9 mouse cellular contexts compared by ENCODE assay signal in genomic region chr13:58057953-58058870, GRCm38 (mm10). TPM values are rescaled to one million over a fixed set of nuclear protein-coding genes. Genes with fewer than 3 reads are reported as not detected.
A peak's percentile ranks its signal among the peaks of the same experiment; 100 is the strongest.
DNase-seq lines count a peak whose midpoint lies in the region; TF ChIP-seq lines count a peak whose summit lies in the region.
"Had no signal": no experiment of that assay in that cellular context is flagged by ENCODE, and none has a peak within 500 bp of the region (broad histone marks: within the 10 kb centered on the region; RNA-seq: fewer than 3 reads in every experiment).

No protein-coding gene starts in this region.

- peaks cover 9% of the 10 kb centered on the region for H3K4me1 ChIP-seq in kidney, adult 2 months (ENCODE audit: control insufficient read depth, insufficient read depth, low read length)
- H3K4me1 ChIP-seq in thymus, adult 2 months (replicated peaks; ENCODE audit: control insufficient read depth, insufficient read depth, low read length): peaks cover 6% of the 10 kb centered on the region

- DNase-seq in left cerebral cortex, postnatal 14 days (ENCODE audit: low spot score in 2 of 2): peak; percentile 29 to 57
- DNase-seq in left cerebral cortex, postnatal 36 days (ENCODE audit: low spot score in 2 of 2): no peak
- peak; percentile 38 to 63 for DNase-seq in heart, adult 9 months (ENCODE audit: low spot score in 2 of 2)
- peak; percentile 82 for DNase-seq in kidney, adult 2 months
- DNase-seq in lung, adult 18-20 months: peak; percentile 32 to 41
- DNase-seq in thymus, adult 2 months: peak; percentile 37
- DNase-seq in layer of hippocampus, adult 8-10 months (ENCODE audit: low spot score in 2 of 2): no peak
- DNase-seq in testis, postnatal 14 days (ENCODE audit: low spot score): no peak

- TF ChIP-seq POLR2A in kidney, adult 2 months (IDR thresholded peaks at IDR 0.05; ENCODE audit: low read depth, low read length): no peak
- TF ChIP-seq POLR2A in thymus, adult 2 months (IDR thresholded peaks at IDR 0.05; ENCODE audit: control insufficient read depth, extremely low read depth, insufficient read depth, low read length, poor library complexity): no peak

- peak overlapping the region; percentile 63 for H3K27ac ChIP-seq in kidney, adult 2 months (ENCODE audit: insufficient read depth, low read depth, low read length)
- no peak overlapping the region for H3K27ac ChIP-seq in thymus, adult 2 months (ENCODE audit: control insufficient read depth, insufficient read depth, low read length)

- WGBS in kidney, adult 2 months: 17% methylated on average over 17 of the region's 17 CpGs
- 55% methylated on average over 17 of the region's 17 CpGs for WGBS in thymus, adult 2 months

- intact Hi-C loops in left cerebral cortex, postnatal 14 days (cut with DNase I): no loop called here
- intact Hi-C loops in left cerebral cortex, postnatal 36 days (cut with DNase I): no loop called here

- H3K4me3 ChIP-seq in kidney, adult 2 months (ENCODE audit: insufficient read depth, low read depth, low read length): no peak overlapping the region
- H3K4me3 ChIP-seq in thymus, adult 2 months (ENCODE audit: control insufficient read depth, insufficient read depth, low read length): no peak overlapping the region
- H3K4me3 ChIP-seq: erythroblast, embryonic 14.5 days had no signal

- H3K36me3 ChIP-seq in kidney, adult 2 months (ENCODE audit: control insufficient read depth, insufficient read depth, low read length): no peaks in the 10 kb centered on the region
- H3K36me3 ChIP-seq in thymus, adult 2 months (ENCODE audit: control insufficient read depth, insufficient read depth, low read length): no peaks in the 10 kb centered on the region

- H3K27me3 ChIP-seq in kidney, adult 2 months (replicated peaks; ENCODE audit: control insufficient read depth, insufficient read depth, low read length): no peaks in the 10 kb centered on the region
- no peaks in the 10 kb centered on the region for H3K27me3 ChIP-seq in thymus, adult 2 months (ENCODE audit: control insufficient read depth, insufficient read depth, low read length)

- no peak for TF ChIP-seq CTCF in kidney, adult 2 months (conservative IDR thresholded peaks at IDR 0.05; ENCODE audit: insufficient read depth, insufficient read length, low read depth, low read length)
- TF ChIP-seq CTCF in thymus, adult 2 months (IDR thresholded peaks at IDR 0.05; ENCODE audit: borderline replicate concordance, control insufficient read depth, extremely low read depth, insufficient read depth, low read length, poor library complexity): no peak

RNA-seq across cellular contexts. Expression of gene Klhl3, which starts 55.2 kb away (rescaled TPM):
- total RNA-seq in left cerebral cortex, postnatal 14 days (2021): 10 to 100 TPM; 28.0 to 30.2 TPM
- 10 to 100 TPM; 27.8 to 38.4 TPM for total RNA-seq in left cerebral cortex, postnatal 36 days (2021)
- 24.7 and 26.3 TPM in 2 replicates for polyA plus RNA-seq in kidney, adult 2 months (2012; rRNA removed)
- polyA plus RNA-seq in thymus, adult 2 months (2012; rRNA removed): 1.9 and 2.0 TPM in 2 replicates
- total RNA-seq in layer of hippocampus, adult 8-10 months (2022): 10 to 100 TPM; 33.8 to 50.3 (median 42.2) TPM
- polyA plus RNA-seq: erythroblast, embryonic 14.5 days had no signal

Comparison
In these comparisons a context has a peak if more than half of its experiments do, and no peak if none do; other contexts are left out.
1. DNase-seq: peak in left cerebral cortex, postnatal 14 days (2 of 2), heart, adult 9 months (2 of 2), kidney, adult 2 months (single experiment), lung, adult 18-20 months (2 of 2) and thymus, adult 2 months (single experiment); none in left cerebral cortex, postnatal 36 days (0 of 2), layer of hippocampus, adult 8-10 months (0 of 2) and testis, postnatal 14 days (single experiment).